Mouse (Mus musculus) left cerebral cortex, postnatal 36 days (tissue): ENCODE results near the gene Fgf8. TPM values are rescaled to one million over a fixed set of nuclear protein-coding genes. Genes with fewer than 3 reads are reported as not detected.

Source experiments
- DNase-seq, 2 experiments: peaks; one replicate each; pipeline ENCODE4 v3.0.0; 2021 to 2022; ENCODE audit warnings: low spot score in 2 of 2, mixed read lengths in 1 of 2
- intact Hi-C: fragments of 180-260 bp; cut with DNase I; formaldehyde crosslinking; loops from one replicate; pipeline ENCODE4 v1.15.1; 2025
- total RNA-seq, 2 experiments: library from RNA; stranded (reverse); gene quantifications; 2 replicates each; pipeline ENCODE4 v1.2.3; 2021

Fgf8 gene
- not detected for total RNA-seq

- peak in 1 of 2 experiments; percentile 12 for DNase-seq
- intact Hi-C loops, result no loop called here
These were observed at the start of gene Fgf8 for GRCm38 (mm10) chr19:45742218-45742983. Gene Fgf8 (minus strand): TSS chr19:45742915.

- no peak for DNase-seq
- intact Hi-C loops, result no loop called here
These were observed 49.7 kb upstream of the Fgf8 start for GRCm38 (mm10) chr19:45792404-45792803.

- intact Hi-C loops, result no loop called here
These were observed 47.5 kb upstream of the Fgf8 start for GRCm38 (mm10) chr19:45789888-45790874.

GRCm38 (mm10) chr19:45789365-45789764, 46.6 kb upstream of the Fgf8 start:
- DNase-seq, result no peak
- intact Hi-C loops, result no loop called here

More at GRCm38 (mm10) chr19:45789888-45790874, 47.5 kb upstream of the Fgf8 start:
- DNase-seq, result no peak

- DNase-seq, result no peak
- intact Hi-C loops, result no loop called here
These were observed 45.6 kb upstream of the Fgf8 start for GRCm38 (mm10) chr19:45788337-45788736.

GRCm38 (mm10) chr19:45787450-45787849, 44.7 kb upstream of the Fgf8 start:
- intact Hi-C loops, result no loop called here
- no peak for DNase-seq

- DNase-seq, result no peak
These were observed 42.8 kb upstream of the Fgf8 start for GRCm38 (mm10) chr19:45785470-45785869.

GRCm38 (mm10) chr19:45783933-45784576, 41.3 kb upstream of the Fgf8 start:
- DNase-seq, result no peak
- intact Hi-C loops, result no loop called here

More at GRCm38 (mm10) chr19:45785470-45785869, 42.8 kb upstream of the Fgf8 start:
- intact Hi-C loops, result no loop called here

GRCm38 (mm10) chr19:45783181-45783932, 40.6 kb upstream of the Fgf8 start, which contains the start of gene Mgea5:
Gene Mgea5 (minus strand): TSS chr19:45783837.
- intact Hi-C loops, result no loop called here
- peak; percentile 98 to 99 for DNase-seq

- peak; percentile 58 to 59 for DNase-seq
- intact Hi-C loops, result no loop called here
These were observed 39.7 kb upstream of the Fgf8 start for GRCm38 (mm10) chr19:45782315-45783001.

GRCm38 (mm10) chr19:45781676-45782075, 39.0 kb upstream of the Fgf8 start:
- intact Hi-C loops, result no loop called here
- DNase-seq, result no peak

GRCm38 (mm10) chr19:45780350-45780915, 37.7 kb upstream of the Fgf8 start:
- intact Hi-C loops, result no loop called here
- no peak for DNase-seq

- DNase-seq, result peak; percentile 23 to 27
- intact Hi-C loops, result no loop called here
These were observed 32.8 kb upstream of the Fgf8 start for GRCm38 (mm10) chr19:45775486-45775885.

- intact Hi-C loops, result no loop called here
- no peak for DNase-seq
These were observed 28.8 kb upstream of the Fgf8 start for GRCm38 (mm10) chr19:45771501-45771900.

GRCm38 (mm10) chr19:45760810-45761209, 18.1 kb upstream of the Fgf8 start:
- DNase-seq, result no peak
- intact Hi-C loops, result no loop called here

GRCm38 (mm10) chr19:45758671-45759070, 16.0 kb upstream of the Fgf8 start:
- no peak for DNase-seq
- intact Hi-C loops, result no loop called here

- DNase-seq, result no peak
- intact Hi-C loops, result no loop called here
These were observed 10.8 kb upstream of the Fgf8 start for GRCm38 (mm10) chr19:45753551-45753950.

- no peak for DNase-seq
These were observed 9.2 kb upstream of the Fgf8 start for GRCm38 (mm10) chr19:45751881-45752280.

More at GRCm38 (mm10) chr19:45751881-45752280, 9.2 kb upstream of the Fgf8 start:
- intact Hi-C loops, result no loop called here
